Mouse (Mus musculus) heart, embryonic 16.5 days (tissue): ENCODE measurements around the gene Tenm2. TPM values are rescaled to one million over a fixed set of nuclear protein-coding genes. Genes with fewer than 3 reads are reported as not detected.

ENCODE experiments used
- ATAC-seq: fragments of 200-750 bp; cut with Nextera tagmentation; replicated peaks from 2 replicates; pipeline ENCODE4 v1.8.0; 2017; ENCODE audit warnings: moderate number of reproducible peaks; ENCODE audit not compliant: insufficient read depth, low FRiP score; ENCODE audit errors: extremely low read depth
- H3K27ac ChIP-seq: fragments of 300-500 bp; sonication (generic); 2 replicates; pipeline ENCODE4 v1.5.1; 2014; ENCODE audit warnings: mild to moderate bottlenecking, low read length, control low read depth, moderate library complexity
- H3K27me3 ChIP-seq: fragments of 300-500 bp; sonication (generic); 2 replicates; pipeline ENCODE4 v1.6.1; 2014; ENCODE audit warnings: low read length, mixed read lengths; ENCODE audit not compliant: control insufficient read depth, insufficient read depth
- H3K36me3 ChIP-seq: fragments of 300-500 bp; sonication (generic); 2 replicates; pipeline ENCODE4 v1.6.1; 2014; ENCODE audit not compliant: control insufficient read depth, insufficient read depth
- H3K4me1 ChIP-seq: fragments of 300-500 bp; sonication (generic); 2 replicates; pipeline ENCODE4 v1.6.1; 2014; ENCODE audit warnings: low read length, mixed read lengths; ENCODE audit not compliant: control insufficient read depth, insufficient read depth
- H3K4me2 ChIP-seq: fragments of 300-500 bp; sonication (generic); 2 replicates; pipeline ENCODE4 v1.6.1; 2014; ENCODE audit warnings: low read depth, mild to moderate bottlenecking, control low read depth, low read length
- H3K4me3 ChIP-seq: fragments of 300-500 bp; sonication (generic); 2 replicates; pipeline ENCODE4 v1.5.1; 2014; ENCODE audit warnings: mild to moderate bottlenecking, control low read depth, low read length
- H3K9ac ChIP-seq: fragments of 300-500 bp; sonication (generic); 2 replicates; pipeline ENCODE4 v1.6.1; 2014; ENCODE audit warnings: low read length, control low read depth
- H3K9me3 ChIP-seq: fragments of 300-500 bp; sonication (generic); replicated peaks from 2 replicates; pipeline ENCODE4 v1.6.1; 2016; ENCODE audit warnings: low read length; ENCODE audit not compliant: control insufficient read depth
- WGBS: fragments of 180-500 bp; shearing (Covaris S2); extraction: QIAGEN DNeasy Blood & Tissue Kit; methylation state at CpG from one replicate; pipeline ENCODE4 v1.1.7; 2014; 5-methylcytosine and 5-hydroxymethylcytosine counted together
- polyA plus RNA-seq: library from polyadenylated mRNA; unstranded; fragments of >200 nt; fragmentation: Nextera tagmentation; extraction: Ambion mirVana; gene quantifications from 2 replicates; pipeline ENCODE4 v1.2.1, GENCODE M21; 2015

Gene Tenm2
- polyA plus RNA-seq, 1 experiment from 2014 or later, result 0.71 TPM

- Histone ChIP-seq H3K27me3 (peaks cover 3% of the 10 kb centered on the region), H3K9me3 (peaks cover 3% of the 10 kb centered on the region; the same call in 1 of the 2 replicates), H3K9ac (no peak overlapping the region), H3K4me3 (no peak overlapping the region), H3K36me3 (no peaks in the 10 kb centered on the region), H3K4me2 (no peak overlapping the region), H3K4me1 (no peaks in the 10 kb centered on the region), H3K27ac (no peak overlapping the region)
- ATAC-seq, result no peak
Observed at GRCm38 (mm10) chr11:35995310-35995709, 1240.5 kb downstream of the Tenm2 start.

DNA sequence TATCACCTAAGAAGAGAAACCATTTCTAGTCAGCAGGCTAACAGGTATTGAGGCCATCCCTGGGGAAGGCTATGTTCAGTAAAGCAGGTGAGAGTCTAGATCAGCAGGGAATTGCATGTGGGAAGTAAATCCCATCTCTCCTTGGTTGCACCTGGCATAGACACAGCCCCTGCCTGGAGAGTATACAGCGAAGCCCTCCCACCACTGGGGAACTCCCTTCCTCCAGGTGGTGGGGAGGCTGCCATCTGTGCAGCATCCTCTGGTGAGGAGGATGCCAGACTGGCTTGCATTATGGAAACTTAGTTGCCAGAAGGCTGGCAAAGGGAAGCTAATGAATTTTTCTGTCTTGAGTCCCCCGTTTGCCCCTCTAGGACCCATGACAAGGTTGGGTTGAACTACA lies 1243.9 kb downstream of the Tenm2 start:
- Histone ChIP-seq H3K4me1 (no peaks in the 10 kb centered on the region), H3K9me3 (peaks cover 3% of the 10 kb centered on the region; the same call in 1 of the 2 replicates), H3K4me2 (no peak overlapping the region), H3K4me3 (no peak overlapping the region), H3K36me3 (no peaks in the 10 kb centered on the region), H3K9ac (no peak overlapping the region), H3K27me3 (no peaks in the 10 kb centered on the region), H3K27ac (no peak overlapping the region)
- 69% methylated on average over 2 of the region's 2 CpGs for WGBS
- ATAC-seq, result no peak

DNA sequence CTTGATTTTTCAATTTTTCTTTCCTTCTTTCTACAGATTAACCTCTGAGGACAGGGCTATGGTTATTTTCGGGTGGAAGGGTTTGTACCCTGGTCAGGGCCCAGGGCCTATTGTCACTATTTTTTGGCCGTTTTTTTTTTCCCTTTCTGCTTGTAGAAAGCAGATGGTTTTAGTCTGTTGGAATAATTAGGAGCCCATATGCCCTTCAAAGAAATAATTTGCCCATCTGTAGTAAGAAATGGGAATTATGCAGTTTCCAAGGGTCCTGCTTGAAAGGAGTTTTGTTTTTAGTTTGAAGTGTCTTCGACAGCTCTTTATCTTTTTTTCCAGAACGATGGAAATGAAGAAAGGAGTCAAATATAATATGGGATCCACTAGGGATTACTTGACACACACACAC lies 1245.8 kb downstream of the Tenm2 start:
- H3K9me3 ChIP-seq, result no peaks in the 10 kb centered on the region
- no peak overlapping the region for H3K4me2 ChIP-seq
- no peak overlapping the region for H3K4me3 ChIP-seq
- no peak overlapping the region for H3K27ac ChIP-seq
- no peak overlapping the region for H3K9ac ChIP-seq
- H3K27me3 ChIP-seq, result no peaks in the 10 kb centered on the region
- H3K4me1 ChIP-seq, result peaks cover 9% of the 10 kb centered on the region
- H3K36me3 ChIP-seq, result no peaks in the 10 kb centered on the region
- 68% methylated on average over 4 of the region's 4 CpGs for WGBS
- ATAC-seq, result no peak

GRCm38 (mm10) chr11:35985841-35986393 lies 1249.8 kb downstream of the Tenm2 start:
- peak overlapping the region; percentile 37 for H3K4me3 ChIP-seq
- H3K9ac ChIP-seq, result peak overlapping the region; percentile 41; the same call in 1 of the 2 replicates
- no peaks in the 10 kb centered on the region for H3K36me3 ChIP-seq
- WGBS, result 1% methylated on average over 19 of the region's 19 CpGs
- peaks cover 9% of the 10 kb centered on the region for H3K4me1 ChIP-seq
- H3K4me2 ChIP-seq, result peak overlapping the region; percentile 66
- peaks cover 4% of the 10 kb centered on the region; the same call in 1 of the 2 replicates for H3K27me3 ChIP-seq
- no peaks in the 10 kb centered on the region for H3K9me3 ChIP-seq
- peak; percentile 85 for ATAC-seq
- no peak overlapping the region for H3K27ac ChIP-seq

- Histone ChIP-seq H3K27me3 (peaks cover 16% of the 10 kb centered on the region), H3K36me3 (no peaks in the 10 kb centered on the region), H3K4me3 (no peak overlapping the region), H3K4me1 (peaks cover 17% of the 10 kb centered on the region), H3K4me2 (no peak overlapping the region), H3K9ac (no peak overlapping the region), H3K9me3 (no peaks in the 10 kb centered on the region), H3K27ac (no peak overlapping the region)
- WGBS, result 78% methylated on average over 3 of the region's 3 CpGs
- ATAC-seq, result no peak
Observed at GRCm38 (mm10) chr11:35982734-35983133, 1253.0 kb downstream of the Tenm2 start.

DNA sequence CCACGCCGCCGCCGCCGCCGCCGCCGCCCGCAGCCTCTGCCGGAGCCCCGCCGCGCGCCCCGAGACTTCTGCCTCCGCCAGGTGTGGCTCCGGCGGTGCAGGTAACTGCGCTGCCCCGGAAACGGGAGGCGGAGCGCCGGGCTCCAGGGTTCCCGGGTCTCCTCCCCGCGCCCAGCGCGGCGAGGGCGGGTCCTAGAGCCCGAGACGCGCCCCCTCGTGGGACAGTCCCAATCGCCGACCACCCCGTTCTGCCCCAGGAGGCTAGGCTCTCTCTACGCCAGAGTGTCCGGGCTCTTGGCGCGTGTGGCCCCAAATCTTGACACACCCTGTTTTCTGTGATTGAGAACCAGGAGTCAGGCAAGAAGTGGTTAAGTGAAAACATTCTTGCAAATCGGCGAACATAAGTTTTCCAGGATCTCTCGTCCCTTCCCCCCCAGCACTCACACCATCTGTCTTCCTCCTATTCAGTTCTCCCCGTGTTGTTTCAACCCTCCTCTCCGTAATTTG lies 1255.3 kb downstream of the Tenm2 start, which contains the start of gene Wwc1:
Gene Wwc1 (minus strand): TSS at position 117 of the 507 bp plus-strand sequence.
- WGBS, result under 1% methylated on average over 44 of the region's 47 CpGs
- H3K9ac ChIP-seq, result peak within 1 kb of the TSS; percentile 78
- no peaks in the 10 kb centered on the region for H3K9me3 ChIP-seq
- H3K4me2 ChIP-seq, result peak within 1 kb of the TSS; percentile 98
- H3K36me3 ChIP-seq, result no peaks in the 10 kb centered on the region
- peak within 1 kb of the TSS; percentile 86 for H3K4me3 ChIP-seq
- H3K27me3 ChIP-seq, result peaks cover 16% of the 10 kb centered on the region
- H3K4me1 ChIP-seq, result peaks cover 11% of the 10 kb centered on the region
- peak; percentile 50 for ATAC-seq
- no peak within 1 kb of the TSS for H3K27ac ChIP-seq

- H3K27ac ChIP-seq, result no peak overlapping the region
- peaks cover 16% of the 10 kb centered on the region for H3K27me3 ChIP-seq
- peak overlapping the region; percentile 78 for H3K9ac ChIP-seq
- ATAC-seq, result peak; percentile 41
- H3K36me3 ChIP-seq, result no peaks in the 10 kb centered on the region
- peak overlapping the region; percentile 98 for H3K4me2 ChIP-seq
- H3K4me1 ChIP-seq, result peaks cover 9% of the 10 kb centered on the region; the same call in 1 of the 2 replicates
- WGBS, result under 1% methylated on average over 53 of the region's 66 CpGs
- peak overlapping the region; percentile 86 for H3K4me3 ChIP-seq
- H3K9me3 ChIP-seq, result no peaks in the 10 kb centered on the region
Observed at GRCm38 (mm10) chr11:35979733-35980410, 1255.9 kb downstream of the Tenm2 start.

DNA sequence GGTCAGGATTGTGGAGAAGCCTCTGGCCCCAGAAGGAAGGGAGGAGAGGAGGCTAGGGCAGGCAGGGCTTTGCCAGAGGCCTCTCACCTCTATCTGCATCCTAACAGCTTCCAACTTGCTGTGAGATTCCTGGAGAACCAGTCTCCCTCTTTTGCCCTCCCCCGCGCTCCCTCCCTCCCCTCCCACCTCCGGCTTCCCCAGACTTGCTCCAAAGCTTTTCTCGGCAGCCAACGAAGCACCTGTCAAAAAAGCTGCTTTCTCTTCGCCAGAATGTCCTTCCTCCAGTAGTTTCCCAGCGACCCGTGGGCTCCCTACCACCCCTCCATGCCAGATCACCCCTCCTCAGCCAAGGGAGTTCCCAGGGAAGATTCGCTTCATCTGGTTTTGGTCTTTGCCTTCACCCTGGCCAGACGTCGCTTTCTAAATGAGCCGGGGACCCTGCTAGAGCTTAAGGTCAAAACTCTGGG lies 1256.5 kb downstream of the Tenm2 start:
- ATAC-seq, result no peak
- Histone ChIP-seq H3K9ac (peak overlapping the region; percentile 78), H3K27ac (no peak overlapping the region), H3K4me1 (peaks cover 9% of the 10 kb centered on the region; the same call in 1 of the 2 replicates), H3K4me3 (peak overlapping the region; percentile 86), H3K36me3 (no peaks in the 10 kb centered on the region), H3K4me2 (peak overlapping the region; percentile 98), H3K27me3 (peaks cover 16% of the 10 kb centered on the region), H3K9me3 (no peaks in the 10 kb centered on the region)
- 0% methylated on average over 12 of the region's 12 CpGs for WGBS

DNA sequence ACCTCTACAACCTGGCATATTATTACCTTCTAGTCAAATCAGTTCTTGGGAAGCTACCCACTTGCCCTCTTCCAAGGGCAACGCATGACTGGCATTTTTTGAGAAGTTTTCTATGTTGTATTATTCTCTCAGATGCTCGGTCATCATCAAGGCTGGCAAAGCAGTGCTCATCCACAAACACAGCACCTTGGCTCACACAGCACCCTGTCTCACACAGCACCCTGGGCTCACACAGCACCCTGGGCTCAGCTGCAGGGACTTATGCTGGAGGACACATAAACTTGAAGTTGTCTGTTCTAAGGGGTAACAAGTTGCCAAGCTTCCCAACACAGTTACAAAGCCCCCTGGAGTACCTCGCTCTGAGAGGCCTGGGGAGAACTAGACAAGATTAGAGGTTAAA lies 1258.0 kb downstream of the Tenm2 start:
- H3K27me3 ChIP-seq, result peaks cover 16% of the 10 kb centered on the region
- no peak overlapping the region for H3K4me3 ChIP-seq
- no peak overlapping the region for H3K4me2 ChIP-seq
- ATAC-seq, result no peak
- H3K36me3 ChIP-seq, result no peaks in the 10 kb centered on the region
- H3K27ac ChIP-seq, result no peak overlapping the region
- H3K4me1 ChIP-seq, result peaks cover 9% of the 10 kb centered on the region; the same call in 1 of the 2 replicates
- 84% methylated on average over 3 of the region's 3 CpGs for WGBS
- no peak overlapping the region for H3K9ac ChIP-seq
- H3K9me3 ChIP-seq, result no peaks in the 10 kb centered on the region
